Mouse (Mus musculus) forebrain, embryonic 13.5 days (tissue): ENCODE data around the gene Cacng2. TPM values are rescaled to one million over a fixed set of nuclear protein-coding genes. Genes with fewer than 3 reads are reported as not detected.
"Not testable (repeated sequence)": the region's sequence is repeated elsewhere in the genome, so short reads cannot be mapped to it uniquely, and the experiment has no call there.

Experiments used
- ATAC-seq: fragments of 200-750 bp; cut with Nextera tagmentation; 2 replicates; pipeline ENCODE4 v1.8.0; 2017
- H3K27ac ChIP-seq: fragments of 300-500 bp; sonication (generic); 2 replicates; pipeline ENCODE4 v1.5.1; 2015; ENCODE audit warnings: inconsistent platforms, mild to moderate bottlenecking, moderate library complexity
- H3K27me3 ChIP-seq: fragments of 300-500 bp; sonication (generic); 2 replicates; pipeline ENCODE4 v1.6.1; 2015; ENCODE audit warnings: mild to moderate bottlenecking, inconsistent platforms
- H3K36me3 ChIP-seq: fragments of 300-500 bp; sonication (generic); 2 replicates; pipeline ENCODE4 v1.6.1; 2015; ENCODE audit warnings: mild to moderate bottlenecking, inconsistent platforms; ENCODE audit not compliant: poor library complexity, severe bottlenecking
- H3K4me1 ChIP-seq: fragments of 300-500 bp; sonication (generic); 2 replicates; pipeline ENCODE4 v1.6.1; 2015; ENCODE audit warnings: inconsistent platforms
- H3K4me2 ChIP-seq: fragments of 300-500 bp; sonication (generic); 2 replicates; pipeline ENCODE4 v1.6.1; 2015; ENCODE audit warnings: inconsistent platforms, mild to moderate bottlenecking, moderate library complexity
- H3K4me3 ChIP-seq: fragments of 300-500 bp; sonication (generic); 2 replicates; pipeline ENCODE4 v1.5.1; 2015; ENCODE audit warnings: mild to moderate bottlenecking, inconsistent platforms
- H3K9ac ChIP-seq: fragments of 300-500 bp; sonication (generic); 2 replicates; pipeline ENCODE4 v1.6.1; 2015; ENCODE audit warnings: mild to moderate bottlenecking, inconsistent platforms
- H3K9me3 ChIP-seq: fragments of 300-500 bp; sonication (generic); replicated peaks from 2 replicates; pipeline ENCODE4 v1.6.1; 2016; ENCODE audit warnings: inconsistent platforms
- WGBS: fragments of 180-500 bp; shearing (Covaris S2); methylation state at CpG from one replicate; pipeline ENCODE4 v1.1.7; 2015; 5-methylcytosine and 5-hydroxymethylcytosine counted together
- polyA plus RNA-seq: library from polyadenylated mRNA; unstranded; fragments of >200 nt; fragmentation: Nextera tagmentation; extraction: Ambion mirVana; gene quantifications from 2 replicates; pipeline ENCODE4 v1.2.1, GENCODE M21; 2015

Gene Cacng2
- polyA plus RNA-seq, 1 experiment from 2014 or later: 3.5 TPM

GRCm38 (mm10) chr15:78045842-78046241, 74.0 kb downstream of the Cacng2 start:
- Histone ChIP-seq H3K4me3 (no peak overlapping the region), H3K4me1 (no peaks in the 10 kb centered on the region), H3K9ac (no peak overlapping the region), H3K4me2 (no peak overlapping the region), H3K27me3 (no peaks in the 10 kb centered on the region), H3K27ac (no peak overlapping the region), H3K36me3 (no peaks in the 10 kb centered on the region), H3K9me3 (no peaks in the 10 kb centered on the region; the same call in 1 of the 2 replicates)
- no peak for ATAC-seq
- WGBS: 68% methylated on average over 7 of the region's 7 CpGs

- Histone ChIP-seq H3K27me3 (no peaks in the 10 kb centered on the region), H3K9ac (no peak overlapping the region), H3K9me3 (no peaks in the 10 kb centered on the region; the same call in 1 of the 2 replicates), H3K4me3 (no peak overlapping the region), H3K4me1 (no peaks in the 10 kb centered on the region), H3K27ac (no peak overlapping the region), H3K4me2 (no peak overlapping the region), H3K36me3 (no peaks in the 10 kb centered on the region)
- ATAC-seq: no peak
- 57% methylated on average over 7 of the region's 7 CpGs for WGBS
Observed at GRCm38 (mm10) chr15:78045314-78045713, 74.5 kb downstream of the Cacng2 start.

- no peak for ATAC-seq
- Histone ChIP-seq H3K4me3 (no peak overlapping the region), H3K27me3 (no peaks in the 10 kb centered on the region), H3K9ac (no peak overlapping the region), H3K36me3 (no peaks in the 10 kb centered on the region), H3K4me2 (no peak overlapping the region), H3K4me1 (no peaks in the 10 kb centered on the region), H3K9me3 (no peaks in the 10 kb centered on the region; the same call in 1 of the 2 replicates), H3K27ac (no peak overlapping the region)
- WGBS: 76% methylated on average over 6 of the region's 6 CpGs
Observed at GRCm38 (mm10) chr15:78044826-78045225, 75.0 kb downstream of the Cacng2 start.

- H3K27me3 ChIP-seq: no peaks in the 10 kb centered on the region
- no peak for ATAC-seq
- H3K27ac ChIP-seq: no peak overlapping the region
- no peaks in the 10 kb centered on the region for H3K36me3 ChIP-seq
- 84% methylated on average over 8 of the region's 8 CpGs for WGBS
- no peaks in the 10 kb centered on the region for H3K9me3 ChIP-seq
- no peak overlapping the region for H3K4me2 ChIP-seq
- H3K4me3 ChIP-seq: no peak overlapping the region
- no peak overlapping the region for H3K9ac ChIP-seq
- H3K4me1 ChIP-seq: no peaks in the 10 kb centered on the region
Observed at GRCm38 (mm10) chr15:78042706-78043105, 77.1 kb downstream of the Cacng2 start.

- Histone ChIP-seq H3K9me3 (no peaks in the 10 kb centered on the region), H3K27ac (no peak overlapping the region), H3K4me3 (no peak overlapping the region), H3K9ac (no peak overlapping the region), H3K27me3 (no peaks in the 10 kb centered on the region), H3K4me2 (no peak overlapping the region), H3K4me1 (no peaks in the 10 kb centered on the region), H3K36me3 (no peaks in the 10 kb centered on the region)
- WGBS: 90% methylated on average over 10 of the region's 10 CpGs
- ATAC-seq: no peak
Observed at GRCm38 (mm10) chr15:78037626-78038025, 82.2 kb downstream of the Cacng2 start.

- Histone ChIP-seq H3K9me3 (no peaks in the 10 kb centered on the region), H3K36me3 (no peaks in the 10 kb centered on the region), H3K4me3 (no peak overlapping the region)
Observed at GRCm38 (mm10) chr15:78036586-78036985, 83.2 kb downstream of the Cacng2 start.

GRCm38 (mm10) chr15:78029938-78030337, 89.9 kb downstream of the Cacng2 start:
- Histone ChIP-seq H3K4me2 (no peak overlapping the region), H3K4me1 (no peaks in the 10 kb centered on the region), H3K4me3 (no peak overlapping the region), H3K27me3 (no peaks in the 10 kb centered on the region), H3K9ac (no peak overlapping the region), H3K9me3 (no peaks in the 10 kb centered on the region), H3K36me3 (no peaks in the 10 kb centered on the region), H3K27ac (no peak overlapping the region)
- ATAC-seq: no peak
- WGBS: 71% methylated on average over 8 of the region's 8 CpGs

More at GRCm38 (mm10) chr15:78036586-78036985, 83.2 kb downstream of the Cacng2 start:
- no peak for ATAC-seq
- WGBS: 70% methylated on average over 2 of the region's 2 CpGs
- H3K27me3 ChIP-seq: no peaks in the 10 kb centered on the region
- no peak overlapping the region for H3K9ac ChIP-seq
- H3K4me1 ChIP-seq: no peaks in the 10 kb centered on the region
- H3K27ac ChIP-seq: no peak overlapping the region
- H3K4me2 ChIP-seq: no peak overlapping the region

GRCm38 (mm10) chr15:78026521-78026920, 93.3 kb downstream of the Cacng2 start:
- no peak overlapping the region for H3K4me2 ChIP-seq

GRCm38 (mm10) chr15:78024211-78024610, 95.6 kb downstream of the Cacng2 start:
- H3K9me3 ChIP-seq: no peaks in the 10 kb centered on the region
- no peak overlapping the region for H3K4me3 ChIP-seq
- no peak overlapping the region for H3K4me2 ChIP-seq
- H3K27ac ChIP-seq: no peak overlapping the region
- no peaks in the 10 kb centered on the region for H3K36me3 ChIP-seq
- 80% methylated on average over 4 of the region's 4 CpGs for WGBS
- no peaks in the 10 kb centered on the region for H3K27me3 ChIP-seq
- H3K9ac ChIP-seq: no peak overlapping the region
- 0 out of 2 replicates have a peak, but pooled peaks cover 5% of the 10 kb centered on the region for H3K4me1 ChIP-seq
- ATAC-seq: no peak

More at GRCm38 (mm10) chr15:78026521-78026920, 93.3 kb downstream of the Cacng2 start:
- H3K27me3 ChIP-seq: no peaks in the 10 kb centered on the region
- H3K9ac ChIP-seq: no peak overlapping the region
- H3K36me3 ChIP-seq: no peaks in the 10 kb centered on the region
- H3K4me1 ChIP-seq: no peaks in the 10 kb centered on the region
- no peak overlapping the region for H3K4me3 ChIP-seq
- H3K27ac ChIP-seq: no peak overlapping the region
- ATAC-seq: no peak
- H3K9me3 ChIP-seq: no peaks in the 10 kb centered on the region
- 81% methylated on average over 6 of the region's 6 CpGs for WGBS

- Histone ChIP-seq H3K4me3 (no peak overlapping the region), H3K36me3 (no peaks in the 10 kb centered on the region), H3K9ac (no peak overlapping the region), H3K4me2 (no peak overlapping the region), H3K27ac (no peak overlapping the region), H3K9me3 (no peaks in the 10 kb centered on the region), H3K4me1 (no peaks in the 10 kb centered on the region), H3K27me3 (no peaks in the 10 kb centered on the region)
- WGBS: 91% methylated on average over 1 of the region's 1 CpGs
- ATAC-seq: no peak
Observed at GRCm38 (mm10) chr15:78014046-78014445, 105.8 kb downstream of the Cacng2 start.

- ATAC-seq, H3K9ac ChIP-seq, H3K4me1 ChIP-seq, H3K4me2 ChIP-seq, H3K36me3 ChIP-seq, H3K9me3 ChIP-seq, H3K27me3 ChIP-seq, H3K4me3 ChIP-seq, H3K27ac ChIP-seq: not testable (repeated sequence)
- 94% methylated on average over 8 of the region's 8 CpGs for WGBS
Observed at GRCm38 (mm10) chr15:78008206-78008605, 111.6 kb downstream of the Cacng2 start.

- Histone ChIP-seq H3K36me3 (no peaks in the 10 kb centered on the region), H3K4me2 (no peak overlapping the region), H3K27me3 (no peaks in the 10 kb centered on the region), H3K4me1 (no peaks in the 10 kb centered on the region), H3K9ac (no peak overlapping the region), H3K4me3 (no peak overlapping the region), H3K27ac (no peak overlapping the region), H3K9me3 (no peaks in the 10 kb centered on the region)
- no peak for ATAC-seq
- 58% methylated on average over 9 of the region's 9 CpGs for WGBS
Observed at GRCm38 (mm10) chr15:78003929-78004328, 115.9 kb downstream of the Cacng2 start.

GRCm38 (mm10) chr15:78001400-78001799, 118.4 kb downstream of the Cacng2 start:
- peaks cover 4% of the 10 kb centered on the region; the same call in 1 of the 2 replicates for H3K4me1 ChIP-seq
- H3K4me3 ChIP-seq: no peak overlapping the region
- no peak overlapping the region for H3K27ac ChIP-seq
- no peak for ATAC-seq
- H3K9me3 ChIP-seq: no peaks in the 10 kb centered on the region
- no peaks in the 10 kb centered on the region for H3K27me3 ChIP-seq
- 17% methylated on average over 5 of the region's 5 CpGs for WGBS
- H3K36me3 ChIP-seq: no peaks in the 10 kb centered on the region
- no peak overlapping the region for H3K9ac ChIP-seq
- no peak overlapping the region for H3K4me2 ChIP-seq
